Mouse (Mus musculus) liver, postnatal 0 days (tissue): ENCODE measurements at regions not wholly inside any gene's neighbourhood (a gene's known extent, or its start where the extent isn't known, plus 50 kb on each side); places are given as distances from the start of the nearest gene placed in this dataset.

ENCODE experiments used
- ATAC-seq: fragments of 200-750 bp; cut with Nextera tagmentation; 2 replicates; pipeline ENCODE4 v1.8.0; 2017; ENCODE audit warnings: mild to moderate bottlenecking, moderate library complexity
- DNase-seq: peaks from one replicate; pipeline ENCODE4 v3.0.0-alpha.2; 2016
- H3K27ac ChIP-seq: fragments of 300-500 bp; sonication (generic); 2 replicates; pipeline ENCODE4 v1.5.1; 2014; ENCODE audit warnings: antibody characterized with exemption, moderate library complexity, mild to moderate bottlenecking, low read depth
- H3K27me3 ChIP-seq: fragments of 300-500 bp; sonication (generic); 2 replicates; pipeline ENCODE4 v1.6.1; 2014; ENCODE audit warnings: low read length, control low read depth, mixed read lengths; ENCODE audit not compliant: insufficient read depth
- H3K36me3 ChIP-seq: fragments of 300-500 bp; sonication (generic); replicated peaks from 2 replicates; pipeline ENCODE4 v1.6.1; 2014; ENCODE audit warnings: mild to moderate bottlenecking, control low read depth, low read length, moderate library complexity, mixed read lengths; ENCODE audit not compliant: insufficient read depth
- H3K4me1 ChIP-seq: fragments of 300-500 bp; sonication (generic); 2 replicates; pipeline ENCODE4 v1.6.1; 2014; ENCODE audit warnings: antibody characterized with exemption, mild to moderate bottlenecking, control low read depth; ENCODE audit not compliant: insufficient read depth
- H3K4me2 ChIP-seq: fragments of 300-500 bp; sonication (generic); 2 replicates; pipeline ENCODE4 v1.6.1; 2014; ENCODE audit warnings: low read depth, mild to moderate bottlenecking, low read length, moderate library complexity, mixed read lengths
- H3K4me3 ChIP-seq: fragments of 300-500 bp; sonication (generic); 2 replicates; pipeline ENCODE4 v1.5.1; 2014; ENCODE audit warnings: low read depth, low read length
- H3K9ac ChIP-seq: fragments of 300-500 bp; sonication (generic); replicated peaks from 2 replicates; pipeline ENCODE4 v1.6.1; 2014; ENCODE audit warnings: mild to moderate bottlenecking, moderate library complexity
- H3K9me3 ChIP-seq: fragments of 300-500 bp; sonication (generic); 2 replicates; pipeline ENCODE4 v1.6.1; 2016; ENCODE audit warnings: mild to moderate bottlenecking, control low read depth, low read length, mixed read lengths
- CTCF ChIP-seq: sonication (generic); IDR thresholded peaks from 2 replicates; pipeline ENCODE4 v1.5.1; 2016; ENCODE audit warnings: antibody characterized with exemption, low read depth
- EP300 ChIP-seq: IDR thresholded peaks from 2 replicates; pipeline ENCODE4 v1.6.1; 2016; ENCODE audit warnings: antibody characterized with exemption, low read depth, mild to moderate bottlenecking
- WGBS: fragments of 180-500 bp; shearing (Covaris S2); extraction: QIAGEN DNeasy Blood & Tissue Kit; methylation state at CpG from one replicate; pipeline ENCODE4 v1.1.7; 2014; ENCODE audit not compliant: insufficient replicate concordance; 5-methylcytosine and 5-hydroxymethylcytosine counted together

DNA sequence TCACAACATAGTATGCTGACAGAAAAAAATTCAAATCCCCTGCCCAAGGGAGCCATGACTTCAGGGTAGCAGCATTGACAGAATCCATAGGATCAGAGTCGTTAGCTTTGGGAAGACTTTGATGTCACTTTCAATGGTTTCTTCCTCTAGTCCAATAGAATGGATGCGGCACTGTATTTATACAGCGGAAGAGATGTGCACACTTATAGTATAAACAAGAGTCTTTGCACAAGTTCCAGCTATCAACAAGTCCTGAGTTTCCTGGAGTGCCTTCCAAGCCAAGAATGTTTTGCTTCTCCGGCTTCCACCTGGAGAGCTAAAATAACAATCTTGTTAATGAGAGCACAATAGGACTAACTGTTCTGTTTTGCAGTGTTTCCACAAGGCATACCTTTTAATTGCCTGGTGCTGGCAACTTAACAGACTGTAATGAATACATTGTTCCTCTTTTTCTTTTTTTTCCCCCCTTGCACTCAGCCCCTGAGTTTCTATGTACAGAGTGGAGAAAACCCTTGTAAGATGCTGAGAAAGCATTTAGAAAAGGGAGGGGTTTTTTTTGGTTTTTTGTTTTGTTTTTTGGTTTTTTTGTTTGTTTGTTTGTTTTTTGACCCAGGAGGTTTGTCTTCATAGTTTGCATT lies 129.8 kb upstream of the Nebl start:
- Histone ChIP-seq H3K9ac (no peak overlapping the region), H3K4me1 (no peaks in the 10 kb centered on the region), H3K9me3 (no peaks in the 10 kb centered on the region), H3K4me2 (no peak overlapping the region), H3K27ac (no peak overlapping the region), H3K27me3 (no peaks in the 10 kb centered on the region), H3K4me3 (no peak overlapping the region), H3K36me3 (no peaks in the 10 kb centered on the region)
- 44% methylated on average over 4 of the region's 4 CpGs for WGBS
- TF ChIP-seq CTCF (no peak), EP300 (no peak)
- ATAC-seq = no peak
- DNase-seq = no peak

DNA sequence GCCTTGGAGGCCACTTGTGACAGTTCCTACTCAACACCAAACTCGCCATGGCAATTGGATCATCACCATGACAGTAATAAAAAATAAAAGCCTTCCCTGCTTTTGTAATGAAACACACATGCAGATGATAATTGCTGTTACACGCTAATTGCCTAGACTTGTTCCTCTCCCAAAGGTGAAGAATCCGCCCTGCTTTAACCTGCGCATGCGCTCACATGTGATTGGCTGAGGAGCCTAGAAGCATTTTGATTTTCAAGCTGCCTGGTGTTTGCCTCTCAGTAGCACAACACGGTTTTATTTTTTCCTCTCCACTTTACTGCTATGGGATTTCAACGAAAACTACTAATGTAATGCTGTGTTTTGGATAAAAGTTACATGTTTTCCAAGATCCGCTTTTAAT lies 128.0 kb upstream of the Nebl start:
- 85% methylated on average over 8 of the region's 8 CpGs for WGBS

DNA sequence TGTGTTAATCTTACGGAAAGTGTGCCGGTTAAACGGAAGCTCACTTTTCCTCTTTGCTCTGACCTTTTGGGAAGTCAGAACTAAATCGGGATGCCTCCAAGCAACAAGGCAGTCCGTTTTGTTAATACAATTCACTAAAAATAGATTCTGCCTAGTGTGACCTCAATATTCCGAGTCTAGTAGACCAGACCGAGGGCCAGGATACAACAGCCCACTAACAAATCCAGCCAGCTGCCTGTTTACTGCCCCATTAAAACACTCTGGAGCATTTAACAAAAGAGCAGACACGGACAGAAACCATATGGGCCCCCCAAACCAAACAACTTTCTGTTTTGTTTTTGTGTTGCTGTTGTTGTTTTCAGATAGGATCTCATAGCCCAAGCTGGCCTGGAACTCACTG lies 127.1 kb upstream of the Nebl start:
- Histone ChIP-seq H3K9ac (no peak overlapping the region), H3K36me3 (no peaks in the 10 kb centered on the region), H3K27ac (no peak overlapping the region), H3K9me3 (no peaks in the 10 kb centered on the region), H3K4me3 (no peak overlapping the region), H3K27me3 (no peaks in the 10 kb centered on the region), H3K4me2 (no peak overlapping the region), H3K4me1 (no peaks in the 10 kb centered on the region)
- 68% methylated on average over 8 of the region's 8 CpGs for WGBS
- no peak for ATAC-seq
- no peak for DNase-seq
- no peak for TF ChIP-seq EP300
- no peak for TF ChIP-seq CTCF

More for the DNA sequence above, 128.0 kb upstream of the Nebl start:
- Histone ChIP-seq H3K9ac (no peak overlapping the region), H3K4me3 (no peak overlapping the region), H3K36me3 (no peaks in the 10 kb centered on the region), H3K9me3 (no peaks in the 10 kb centered on the region), H3K27ac (no peak overlapping the region), H3K4me2 (no peak overlapping the region), H3K4me1 (no peaks in the 10 kb centered on the region), H3K27me3 (no peaks in the 10 kb centered on the region)
- DNase-seq (no peak), ATAC-seq (no peak)
- TF ChIP-seq EP300 = no peak

DNA sequence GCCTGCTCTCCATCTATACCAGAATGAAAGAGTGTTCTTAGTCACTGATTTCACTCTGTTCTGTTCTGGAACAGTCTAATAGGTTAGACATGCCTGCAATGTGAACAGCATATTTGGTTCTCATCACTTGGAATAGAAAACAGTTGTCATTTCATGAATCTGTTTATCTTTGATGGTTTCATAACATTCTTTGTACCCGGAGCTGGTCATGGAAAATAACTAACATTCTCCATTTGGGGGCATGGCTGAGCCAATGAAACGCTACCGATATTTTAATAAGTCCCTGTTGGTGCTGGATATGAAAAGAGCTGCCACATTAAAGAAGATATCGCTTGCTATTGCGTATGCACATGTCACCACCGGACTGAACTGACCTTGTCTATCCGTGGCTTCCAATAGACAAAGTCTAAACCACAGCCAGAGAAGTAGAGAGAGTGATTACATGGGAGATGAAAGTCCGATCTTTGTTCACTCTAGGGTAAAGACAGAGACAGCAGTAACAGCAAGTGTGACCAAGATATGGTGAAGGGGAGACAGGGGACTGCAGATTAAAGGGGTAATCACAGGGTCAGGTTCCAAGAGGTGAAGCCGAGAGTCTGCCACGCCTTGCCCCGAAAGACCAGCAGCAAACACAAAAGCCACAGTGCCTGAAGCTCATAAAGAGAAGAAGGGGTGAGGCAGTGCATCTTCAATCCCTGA lies 124.5 kb upstream of the Nebl start:
- no peak for DNase-seq
- Histone ChIP-seq H3K36me3 (no peaks in the 10 kb centered on the region), H3K9ac (no peak overlapping the region), H3K27ac (no peak overlapping the region), H3K4me1 (peaks cover 2% of the 10 kb centered on the region; the same call in 1 of the 2 replicates), H3K9me3 (no peaks in the 10 kb centered on the region), H3K27me3 (no peaks in the 10 kb centered on the region), H3K4me3 (no peak overlapping the region), H3K4me2 (no peak overlapping the region)
- WGBS = 70% methylated on average over 11 of the region's 11 CpGs
- ATAC-seq = no peak
- TF ChIP-seq CTCF (no peak), EP300 (no peak)

DNA sequence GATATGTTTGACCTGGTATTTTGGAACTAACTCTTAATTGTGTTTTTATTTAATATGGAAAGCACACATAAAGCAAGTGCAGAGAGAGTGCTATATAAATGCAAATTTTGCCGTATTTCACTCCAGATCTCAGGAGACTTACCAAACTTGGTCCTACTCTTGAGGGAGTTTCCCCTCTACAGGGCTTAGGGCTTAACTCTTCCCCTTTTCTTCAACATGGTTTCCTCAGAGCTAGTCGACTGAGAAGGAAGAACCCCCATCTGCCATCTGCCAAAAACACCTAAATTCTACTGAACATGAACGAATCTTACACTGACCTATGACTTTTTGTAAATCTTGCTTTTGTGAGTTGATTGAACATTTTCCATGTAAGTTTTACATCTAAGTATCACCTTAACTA lies 122.8 kb upstream of the Nebl start:
- ATAC-seq (no peak), DNase-seq (no peak)
- H3K4me3 ChIP-seq = no peak overlapping the region
- H3K4me2 ChIP-seq = no peak overlapping the region
- peaks cover 2% of the 10 kb centered on the region; the same call in 1 of the 2 replicates for H3K4me1 ChIP-seq
- no peaks in the 10 kb centered on the region for H3K9me3 ChIP-seq
- no peak overlapping the region for H3K27ac ChIP-seq
- H3K27me3 ChIP-seq = no peaks in the 10 kb centered on the region
- 22% methylated on average over 3 of the region's 3 CpGs for WGBS
- H3K36me3 ChIP-seq = no peaks in the 10 kb centered on the region
- no peak overlapping the region for H3K9ac ChIP-seq
- TF ChIP-seq EP300 (no peak), CTCF (no peak)

DNA sequence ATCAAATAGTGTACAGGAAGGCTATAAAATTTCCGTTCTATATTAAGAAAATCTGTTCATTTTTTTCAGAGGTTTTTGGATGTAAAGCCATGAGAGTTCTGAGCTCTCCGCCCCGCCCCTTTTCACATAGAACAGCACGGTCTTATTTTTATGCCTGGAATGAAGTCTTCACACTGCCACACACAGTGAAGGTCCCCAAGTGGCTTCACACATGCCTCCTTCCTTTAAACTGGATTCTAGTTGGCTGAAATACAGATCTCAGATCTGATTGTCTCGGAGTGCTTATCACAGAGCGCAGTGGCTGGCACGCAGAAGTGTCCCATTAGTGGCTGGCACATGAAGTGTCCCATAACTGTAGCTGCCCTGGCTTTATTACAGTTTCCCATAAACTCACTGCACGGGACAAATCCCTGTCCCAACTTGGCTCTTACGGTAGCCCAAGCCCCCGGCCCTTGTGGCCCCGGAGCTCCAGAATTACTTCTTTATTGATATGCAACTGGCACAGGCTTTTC lies 122.3 kb upstream of the Nebl start:
- Histone ChIP-seq H3K4me3 (no peak overlapping the region), H3K4me1 (peaks cover 2% of the 10 kb centered on the region; the same call in 1 of the 2 replicates), H3K4me2 (no peak overlapping the region), H3K36me3 (no peaks in the 10 kb centered on the region), H3K9ac (no peak overlapping the region), H3K9me3 (no peaks in the 10 kb centered on the region), H3K27me3 (no peaks in the 10 kb centered on the region), H3K27ac (no peak overlapping the region)
- no peak for DNase-seq
- 53% methylated on average over 11 of the region's 11 CpGs for WGBS
- no peak for TF ChIP-seq EP300
- no peak for TF ChIP-seq CTCF
- no peak for ATAC-seq
